Mouse (Mus musculus) midbrain, postnatal 0 days (tissue): ENCODE measurements around the gene Nt5e. TPM values are rescaled to one million over a fixed set of nuclear protein-coding genes. Genes with fewer than 3 reads are reported as not detected.

Experiments
- ATAC-seq: fragments of 200-750 bp; cut with Nextera tagmentation; 2 replicates; pipeline ENCODE4 v1.8.0; 2017; ENCODE audit warnings: moderate number of reproducible peaks, mild to moderate bottlenecking, moderate TSS enrichment, moderate library complexity; ENCODE audit not compliant: low FRiP score
- DNase-seq: peaks from one replicate; pipeline ENCODE4 v3.0.0-alpha.2; 2015; ENCODE audit warnings: low spot score
- H3K27ac ChIP-seq: fragments of 300-500 bp; sonication (generic); 2 replicates; pipeline ENCODE4 v1.5.1; 2014; ENCODE audit warnings: low read depth, mild to moderate bottlenecking, low read length, mixed read lengths
- H3K27me3 ChIP-seq: fragments of 300-500 bp; sonication (generic); 2 replicates; pipeline ENCODE4 v1.6.1; 2014; ENCODE audit warnings: low read length, control low read depth, mixed read lengths; ENCODE audit not compliant: insufficient read depth
- H3K36me3 ChIP-seq: fragments of 300-500 bp; sonication (generic); 2 replicates; pipeline ENCODE4 v1.6.1; 2014; ENCODE audit warnings: low read length, control low read depth, mixed read lengths; ENCODE audit not compliant: insufficient read depth
- H3K4me1 ChIP-seq: fragments of 300-500 bp; sonication (generic); 2 replicates; pipeline ENCODE4 v1.6.1; 2014; ENCODE audit warnings: mild to moderate bottlenecking, control low read depth, antibody characterized with exemption, low read length, mixed read lengths; ENCODE audit not compliant: insufficient read depth
- H3K4me2 ChIP-seq: fragments of 300-500 bp; sonication (generic); 2 replicates; pipeline ENCODE4 v1.6.1; 2014; ENCODE audit warnings: low read depth, mild to moderate bottlenecking, low read length, mixed read lengths; ENCODE audit not compliant: poor library complexity, severe bottlenecking
- H3K4me3 ChIP-seq: fragments of 300-500 bp; sonication (generic); 2 replicates; pipeline ENCODE4 v1.5.1; 2014; ENCODE audit warnings: low read depth, mild to moderate bottlenecking, low read length, moderate library complexity
- H3K9ac ChIP-seq: fragments of 300-500 bp; sonication (generic); replicated peaks from 2 replicates; pipeline ENCODE4 v1.6.1; 2014; ENCODE audit warnings: mild to moderate bottlenecking, low read length, moderate library complexity, mixed read lengths; ENCODE audit not compliant: poor library complexity, severe bottlenecking
- H3K9me3 ChIP-seq: fragments of 300-500 bp; sonication (generic); 2 replicates; pipeline ENCODE4 v1.6.1; 2016; ENCODE audit warnings: low read length, control low read depth
- CTCF ChIP-seq: IDR thresholded peaks from 2 replicates; pipeline ENCODE4 v1.5.1; 2016; ENCODE audit warnings: antibody characterized with exemption, mild to moderate bottlenecking
- WGBS: fragments of 180-500 bp; shearing (Covaris S2); extraction: QIAGEN DNeasy Blood & Tissue Kit; methylation state at CpG from one replicate; pipeline ENCODE4 v1.1.7; 2014; 5-methylcytosine and 5-hydroxymethylcytosine counted together
- polyA plus RNA-seq: library from polyadenylated mRNA; unstranded; fragments of >200 nt; fragmentation: Nextera tagmentation; extraction: Ambion mirVana; gene quantifications from 2 replicates; pipeline ENCODE4 v1.2.1, GENCODE M21; 2015
- total RNA-seq: library from RNA; depleted of rRNA; stranded (reverse); fragments of >200 nt; gene quantifications from 2 replicates; pipeline ENCODE4 v1.2.3, GENCODE M21; 2014

Nt5e gene
- total and polyA plus RNA-seq, 2 experiments from 2014 or later = 2.2 to 5.3 TPM

- 81% methylated on average over 7 of the region's 7 CpGs for WGBS
These were observed 53.1 kb downstream of the Nt5e start for GRCm38 (mm10) chr9:88380076-88380475.

GRCm38 (mm10) chr9:88380542-88380941 lies 53.5 kb downstream of the Nt5e start:
- WGBS = 70% methylated on average over 1 of the region's 1 CpGs
- no peaks in the 10 kb centered on the region for H3K9me3 ChIP-seq
- TF ChIP-seq CTCF = no peak

More at GRCm38 (mm10) chr9:88380076-88380475, 53.1 kb downstream of the Nt5e start:
- Histone ChIP-seq H3K4me3 (no peak overlapping the region), H3K9ac (no peak overlapping the region), H3K9me3 (no peaks in the 10 kb centered on the region), H3K27me3 (no peaks in the 10 kb centered on the region), H3K27ac (no peak overlapping the region), H3K4me1 (no peaks in the 10 kb centered on the region), H3K36me3 (peaks cover 30% of the 10 kb centered on the region), H3K4me2 (no peak overlapping the region)
- TF ChIP-seq CTCF = no peak
- ATAC-seq (no peak), DNase-seq (no peak)

GRCm38 (mm10) chr9:88388826-88389225 lies 61.8 kb downstream of the Nt5e start:
- H3K9me3 ChIP-seq = no peaks in the 10 kb centered on the region
- H3K4me3 ChIP-seq = no peak overlapping the region
- no peak for TF ChIP-seq CTCF
- 53% methylated on average over 5 of the region's 5 CpGs for WGBS
- H3K4me1 ChIP-seq = no peaks in the 10 kb centered on the region
- no peak overlapping the region for H3K27ac ChIP-seq
- H3K27me3 ChIP-seq = no peaks in the 10 kb centered on the region
- no peak for DNase-seq
- peaks cover 34% of the 10 kb centered on the region for H3K36me3 ChIP-seq
- no peak overlapping the region for H3K4me2 ChIP-seq
- no peak overlapping the region for H3K9ac ChIP-seq
- no peak for ATAC-seq

More at GRCm38 (mm10) chr9:88380542-88380941, 53.5 kb downstream of the Nt5e start:
- Histone ChIP-seq H3K27ac (no peak overlapping the region), H3K9ac (no peak overlapping the region), H3K4me2 (no peak overlapping the region), H3K4me1 (no peaks in the 10 kb centered on the region), H3K27me3 (no peaks in the 10 kb centered on the region), H3K36me3 (peaks cover 33% of the 10 kb centered on the region), H3K4me3 (no peak overlapping the region)
- ATAC-seq (no peak), DNase-seq (no peak)

- no peak for ATAC-seq
These were observed 67.9 kb downstream of the Nt5e start for GRCm38 (mm10) chr9:88394852-88395251.

GRCm38 (mm10) chr9:88398461-88398860 lies 71.5 kb downstream of the Nt5e start:
- no peaks in the 10 kb centered on the region for H3K4me1 ChIP-seq
- H3K36me3 ChIP-seq = peaks cover 21% of the 10 kb centered on the region
- no peaks in the 10 kb centered on the region for H3K9me3 ChIP-seq
- peak; percentile 61 for TF ChIP-seq CTCF
- peak; percentile 21 for DNase-seq
- no peak for ATAC-seq
- no peak overlapping the region for H3K4me3 ChIP-seq
- no peak overlapping the region for H3K4me2 ChIP-seq
- H3K27me3 ChIP-seq = no peaks in the 10 kb centered on the region
- H3K9ac ChIP-seq = no peak overlapping the region
- WGBS = 74% methylated on average over 1 of the region's 1 CpGs
- no peak overlapping the region for H3K27ac ChIP-seq

More at GRCm38 (mm10) chr9:88394852-88395251, 67.9 kb downstream of the Nt5e start:
- Histone ChIP-seq H3K9ac (no peak overlapping the region), H3K9me3 (no peaks in the 10 kb centered on the region), H3K36me3 (peaks cover 28% of the 10 kb centered on the region), H3K4me2 (no peak overlapping the region), H3K27ac (no peak overlapping the region), H3K4me1 (no peaks in the 10 kb centered on the region), H3K4me3 (no peak overlapping the region), H3K27me3 (no peaks in the 10 kb centered on the region)
- WGBS = 83% methylated on average over 8 of the region's 8 CpGs
- DNase-seq = no peak
- TF ChIP-seq CTCF = no peak

- no peaks in the 10 kb centered on the region for H3K9me3 ChIP-seq
- H3K27ac ChIP-seq = no peak overlapping the region
- no peaks in the 10 kb centered on the region for H3K27me3 ChIP-seq
- 78% methylated on average over 10 of the region's 10 CpGs for WGBS
- peaks cover 20% of the 10 kb centered on the region for H3K36me3 ChIP-seq
- no peak overlapping the region for H3K4me2 ChIP-seq
- ATAC-seq = no peak
- no peaks in the 10 kb centered on the region for H3K4me1 ChIP-seq
- H3K9ac ChIP-seq = no peak overlapping the region
- no peak overlapping the region for H3K4me3 ChIP-seq
- TF ChIP-seq CTCF = no peak
- peak; percentile 33 for DNase-seq
These were observed 77.1 kb downstream of the Nt5e start for GRCm38 (mm10) chr9:88404088-88404487.
